Mouse (Mus musculus) c-Kit-negative CD71-positive TER-119-positive erythroid progenitor cells, embryonic 14.5 days (primary cell): ENCODE measurements around the gene Cela3b.

Experiments
- DNase-seq: peaks from one replicate; pipeline ENCODE4 v3.0.0-alpha.2; 2013; ENCODE audit warnings: low read depth, low spot score

The Cela3b gene

DNA sequence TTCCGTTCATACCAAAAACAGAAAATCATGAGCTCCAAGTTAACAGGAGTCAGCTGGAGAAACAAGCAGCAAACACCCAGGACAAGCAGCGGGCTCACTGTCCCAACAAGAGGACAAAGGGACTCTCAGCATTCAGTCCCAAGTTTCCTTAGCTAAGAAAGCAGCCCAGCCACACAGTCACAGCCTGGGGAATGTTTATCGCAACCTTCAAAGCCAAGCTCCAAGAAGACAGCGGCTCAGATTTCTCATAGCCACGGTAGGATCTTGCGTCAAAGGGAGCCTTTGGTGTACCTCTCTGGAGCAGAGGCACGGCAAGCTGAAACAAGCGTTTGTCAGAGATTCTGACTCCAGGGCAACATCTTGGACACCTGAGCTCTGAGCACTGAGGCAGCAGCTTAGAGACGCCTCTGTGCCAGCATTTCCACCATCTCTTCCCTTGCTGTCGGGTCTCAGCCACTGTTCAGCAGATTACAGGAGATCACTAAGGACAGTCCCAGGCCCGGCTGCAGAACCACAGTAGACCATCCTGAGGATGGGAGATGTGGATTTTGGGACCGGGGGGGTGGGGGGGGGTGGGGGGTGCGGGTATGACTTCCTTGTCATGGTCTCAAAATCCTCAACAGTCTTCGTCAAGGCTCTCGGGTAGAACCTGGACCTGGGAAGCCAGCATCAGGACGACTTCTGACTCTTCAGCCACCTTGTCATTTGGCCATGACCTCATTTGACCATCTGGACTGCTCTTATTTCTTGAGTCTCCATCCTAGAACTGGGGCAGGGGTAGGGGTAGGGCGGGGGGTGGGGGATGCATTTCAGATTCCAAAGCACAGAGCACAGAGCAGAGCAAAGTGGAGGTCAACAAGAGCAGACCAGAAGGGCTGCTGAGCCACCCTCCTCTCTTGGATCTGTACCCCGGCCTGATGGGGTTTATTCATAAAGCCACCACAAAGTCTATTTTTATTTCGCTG lies 54.7 kb downstream of the Cela3b start:
- no peak for DNase-seq

DNA sequence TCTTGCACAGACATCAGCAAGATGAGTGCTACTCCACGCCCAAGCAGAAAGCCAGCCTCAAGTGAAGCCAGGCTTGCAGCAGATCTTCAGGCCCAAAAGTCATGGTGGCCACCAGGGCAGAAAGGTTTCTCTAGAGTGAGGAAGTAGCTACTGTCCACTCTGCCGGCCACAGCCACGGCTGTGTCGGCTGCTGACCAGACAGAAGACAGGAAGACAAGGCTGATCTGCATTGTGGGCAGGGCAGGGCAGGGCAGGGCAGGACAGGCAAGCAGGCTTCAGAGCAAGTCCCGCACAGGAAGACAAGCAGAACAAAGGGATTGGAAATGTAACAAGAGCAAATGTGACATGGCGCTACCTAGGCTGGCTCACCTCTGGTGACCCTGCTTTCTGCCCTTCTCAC lies 56.6 kb downstream of the Cela3b start:
- DNase-seq: no peak

DNA sequence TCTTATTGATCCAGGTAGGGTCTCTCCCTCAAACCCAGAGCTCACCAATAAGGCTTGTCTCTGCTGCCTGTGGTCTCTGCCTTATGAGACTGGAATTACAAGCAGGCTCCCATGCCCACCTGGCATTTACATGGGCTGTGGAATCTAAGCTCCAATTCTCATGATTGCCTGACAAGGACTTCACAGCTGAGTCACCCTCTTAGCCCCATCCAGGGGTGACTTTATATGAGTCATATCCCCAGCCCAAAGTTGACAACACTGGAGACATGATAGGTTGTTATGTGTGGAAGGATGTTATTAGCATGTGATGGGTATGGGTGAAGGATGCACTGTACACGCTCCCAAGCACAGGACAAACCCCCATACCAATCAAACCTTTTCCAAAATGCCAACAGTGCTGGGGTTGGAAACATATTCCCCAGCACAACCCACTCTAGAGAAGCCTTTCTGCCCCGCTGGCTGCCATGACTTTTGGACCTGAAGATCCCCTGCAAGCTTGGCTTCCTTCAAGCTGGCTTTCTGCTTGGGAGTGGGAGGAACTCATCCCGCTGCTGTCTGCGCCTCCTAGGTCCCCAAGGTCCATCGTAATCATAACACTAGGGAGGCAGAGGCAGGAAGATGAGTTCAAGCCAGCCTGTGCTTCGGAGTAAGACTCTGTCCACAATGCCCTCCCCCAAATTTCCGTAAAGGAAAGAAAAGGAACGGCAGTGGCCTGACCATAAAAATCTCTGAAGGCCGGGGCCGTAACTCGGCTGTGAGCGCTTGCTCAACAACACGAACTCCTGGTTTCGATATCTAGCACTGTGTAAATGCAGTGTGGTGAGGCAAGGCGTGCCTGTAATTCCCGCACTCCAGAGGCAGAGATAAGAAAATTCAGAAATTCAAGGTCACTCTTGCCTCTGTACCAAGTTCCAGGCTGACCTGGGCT lies 58.5 kb downstream of the Cela3b start:
- DNase-seq: no peak
